Mouse (Mus musculus): ENCODE measurements around the gene Cacna2d3. TPM values are rescaled to one million over a fixed set of nuclear protein-coding genes. Genes with fewer than 3 reads are reported as not detected.

Gene Cacna2d3
- polyA plus RNA-seq, 1 experiment from 2014 or later = 42.0 TPM

DNA sequence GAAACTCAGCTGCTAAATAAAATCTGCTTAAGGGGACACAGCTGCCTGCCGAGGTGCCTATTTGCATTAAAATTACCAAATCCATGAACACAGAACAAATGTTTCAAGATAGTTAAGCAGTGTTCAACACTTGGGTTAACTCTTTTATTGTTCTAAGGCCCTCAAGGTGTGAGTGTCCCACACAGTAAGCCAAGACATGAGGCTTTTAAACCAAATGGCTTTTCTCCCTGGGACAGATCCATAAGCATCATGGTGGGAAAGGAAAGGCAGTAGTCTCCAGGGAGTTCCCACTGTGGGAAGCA lies 516.7 kb downstream of the Cacna2d3 start:
- WGBS = 14% methylated on average over 1 of the region's 1 CpGs
- ATAC-seq (ENCODE audit: low FRiP score) = peak; percentile 80
- peak overlapping the region; percentile 30; the same call in 1 of the 2 replicates for H3K27ac ChIP-seq

DNA sequence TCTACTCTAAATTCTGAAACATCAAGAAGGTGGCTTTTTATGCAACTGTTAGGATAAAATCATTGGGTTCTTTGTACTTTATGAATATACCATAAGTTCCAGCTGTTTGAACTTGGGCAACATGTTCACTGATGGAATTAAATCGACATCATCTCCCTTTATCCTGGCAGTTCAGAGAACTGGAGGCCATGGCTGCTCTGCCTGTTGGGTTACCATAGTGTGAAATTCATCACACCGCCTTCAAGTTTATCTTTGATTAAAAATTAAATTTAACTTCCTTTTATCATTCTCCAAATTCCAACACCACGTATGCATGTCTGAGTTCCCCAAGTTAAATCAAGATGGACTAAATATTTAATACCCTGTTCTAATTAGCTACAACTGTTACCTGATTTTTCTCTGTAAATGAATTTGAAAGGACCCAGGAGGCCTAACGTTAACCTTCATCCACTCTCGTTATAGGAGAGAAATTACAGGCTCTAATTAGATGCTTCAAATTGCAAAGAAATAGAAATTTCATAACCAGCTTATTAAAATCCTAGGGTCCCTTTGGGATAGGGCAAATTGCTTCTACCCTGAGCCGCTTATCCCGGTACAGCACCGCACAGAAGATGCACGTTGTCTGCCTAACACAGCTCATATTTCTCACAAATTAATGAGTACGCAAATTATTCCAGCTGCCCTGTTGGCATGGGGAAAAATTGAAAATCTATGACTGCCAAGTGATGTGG lies 517.3 kb downstream of the Cacna2d3 start:
- Histone ChIP-seq H3K27ac (0 out of 2 replicates have a peak overlapping the region, but pooled peaks have one; percentile 30), H3K36me3 (no peaks in the 10 kb centered on the region), H3K4me3 (no peak overlapping the region), H3K9me3 (no peaks in the 10 kb centered on the region), H3K27me3 (0 out of 2 replicates have a peak, but pooled peaks cover 4% of the 10 kb centered on the region), H3K4me1 (replicated peaks) (peaks cover 8% of the 10 kb centered on the region), H3K4me2 (no peak overlapping the region), H3K9ac (no peak overlapping the region)
- ATAC-seq (ENCODE audit: low FRiP score) = peak; percentile 94
- WGBS = 42% methylated on average over 10 of the region's 10 CpGs

More for the DNA sequence above, 516.7 kb downstream of the Cacna2d3 start:
- H3K9ac ChIP-seq = no peak overlapping the region
- no peaks in the 10 kb centered on the region for H3K9me3 ChIP-seq
- no peaks in the 10 kb centered on the region for H3K36me3 ChIP-seq
- no peak overlapping the region for H3K4me2 ChIP-seq
- peaks cover 8% of the 10 kb centered on the region for H3K4me1 ChIP-seq (replicated peaks)
- 0 out of 2 replicates have a peak, but pooled peaks cover 4% of the 10 kb centered on the region for H3K27me3 ChIP-seq
- H3K4me3 ChIP-seq = no peak overlapping the region

DNA sequence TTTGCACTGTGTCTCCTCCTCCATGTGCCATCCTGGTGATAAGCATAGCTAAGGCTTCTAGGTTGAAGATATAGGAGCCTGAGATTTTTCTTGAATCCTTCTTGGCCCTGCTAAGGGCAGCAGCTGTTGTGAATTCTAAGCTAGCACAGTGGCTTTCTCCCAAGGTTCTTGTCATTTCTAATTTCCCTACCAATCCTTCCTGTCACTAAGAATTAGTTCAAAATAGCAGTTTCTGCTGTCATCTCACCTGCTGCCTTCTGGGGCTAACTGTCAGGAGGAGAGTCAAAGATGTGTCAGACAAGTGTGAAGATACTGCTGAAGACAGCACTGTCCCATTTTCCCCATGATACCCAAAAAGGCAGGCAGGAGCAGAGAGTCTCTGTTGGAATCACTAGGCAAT lies 525.5 kb downstream of the Cacna2d3 start:
- H3K9ac ChIP-seq = no peak overlapping the region
- H3K36me3 ChIP-seq = no peaks in the 10 kb centered on the region
- no peak overlapping the region for H3K27ac ChIP-seq
- no peak overlapping the region for H3K4me2 ChIP-seq
- no peaks in the 10 kb centered on the region for H3K4me1 ChIP-seq (replicated peaks)
- no peak for ATAC-seq (ENCODE audit: low FRiP score)
- no peak overlapping the region for H3K4me3 ChIP-seq
- no peaks in the 10 kb centered on the region for H3K27me3 ChIP-seq
- no peaks in the 10 kb centered on the region for H3K9me3 ChIP-seq

GRCm38 (mm10) chr14:29191426-29191825 lies 530.2 kb downstream of the Cacna2d3 start:
- Histone ChIP-seq H3K27me3 (no peaks in the 10 kb centered on the region), H3K27ac (no peak overlapping the region), H3K4me2 (no peak overlapping the region), H3K4me3 (no peak overlapping the region), H3K4me1 (replicated peaks) (no peaks in the 10 kb centered on the region), H3K36me3 (no peaks in the 10 kb centered on the region), H3K9me3 (no peaks in the 10 kb centered on the region), H3K9ac (no peak overlapping the region)
- 91% methylated on average over 3 of the region's 3 CpGs for WGBS
- no peak for ATAC-seq (ENCODE audit: low FRiP score)

GRCm38 (mm10) chr14:29183730-29184129 lies 537.9 kb downstream of the Cacna2d3 start:
- Histone ChIP-seq H3K4me1 (replicated peaks) (peaks cover 10% of the 10 kb centered on the region), H3K27ac (no peak overlapping the region), H3K9me3 (no peaks in the 10 kb centered on the region), H3K27me3 (peaks cover 8% of the 10 kb centered on the region; the same call in 1 of the 2 replicates), H3K9ac (no peak overlapping the region), H3K4me3 (no peak overlapping the region), H3K36me3 (no peaks in the 10 kb centered on the region), H3K4me2 (no peak overlapping the region)
- no peak for ATAC-seq (ENCODE audit: low FRiP score)
- WGBS = 86% methylated on average over 5 of the region's 5 CpGs

GRCm38 (mm10) chr14:29179397-29179888 lies 542.2 kb downstream of the Cacna2d3 start:
- Histone ChIP-seq H3K27me3 (peaks cover 8% of the 10 kb centered on the region; the same call in 1 of the 2 replicates), H3K9me3 (no peaks in the 10 kb centered on the region), H3K4me2 (peak overlapping the region; percentile 22; the same call in 1 of the 2 replicates), H3K9ac (no peak overlapping the region), H3K36me3 (no peaks in the 10 kb centered on the region), H3K27ac (peak overlapping the region; percentile 76), H3K4me3 (no peak overlapping the region), H3K4me1 (replicated peaks) (peaks cover 16% of the 10 kb centered on the region)
- ATAC-seq (ENCODE audit: low FRiP score) = peak; percentile 43; the same call in 1 of the 2 replicates
- 16% methylated on average over 11 of the region's 11 CpGs for WGBS

DNA sequence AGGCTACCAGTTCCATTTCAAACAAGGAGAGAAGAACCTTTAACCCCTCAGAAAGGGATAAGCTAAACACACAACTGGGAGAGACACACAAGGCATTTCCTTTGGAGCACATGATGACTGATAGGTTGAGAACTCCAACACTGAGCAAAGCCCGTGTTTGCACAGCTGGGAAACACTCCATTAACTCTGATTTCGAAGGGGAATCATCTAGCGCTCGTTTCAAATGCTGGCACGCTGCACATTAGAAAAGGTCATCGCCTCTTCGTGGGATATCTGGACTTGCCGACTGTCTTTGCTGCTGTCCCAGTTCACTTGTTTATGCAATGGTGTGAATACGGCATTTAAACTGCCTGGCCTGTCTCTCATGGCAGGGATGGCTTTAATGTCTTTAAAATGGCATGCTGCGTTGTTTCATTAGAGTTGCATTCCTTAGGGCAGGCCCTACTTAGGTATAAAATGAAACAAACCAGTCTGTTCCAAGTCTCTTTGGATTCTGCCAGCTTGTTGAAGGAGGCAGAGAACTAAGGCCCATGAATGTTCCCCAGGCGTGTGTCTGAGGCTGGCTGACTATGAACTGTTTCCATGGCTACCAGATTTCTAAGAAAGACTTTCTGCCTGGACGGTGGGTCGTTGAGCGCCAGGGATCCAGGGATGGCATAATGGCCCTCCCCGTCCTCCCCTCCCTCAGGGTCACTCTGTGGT lies 542.8 kb downstream of the Cacna2d3 start:
- WGBS = 6% methylated on average over 15 of the region's 15 CpGs
- Histone ChIP-seq H3K9me3 (no peaks in the 10 kb centered on the region), H3K4me1 (replicated peaks) (peaks cover 16% of the 10 kb centered on the region), H3K9ac (no peak overlapping the region), H3K4me2 (peak overlapping the region; percentile 22; the same call in 1 of the 2 replicates), H3K36me3 (no peaks in the 10 kb centered on the region), H3K27me3 (peaks cover 8% of the 10 kb centered on the region; the same call in 1 of the 2 replicates), H3K4me3 (no peak overlapping the region), H3K27ac (peak overlapping the region; percentile 76)
- ATAC-seq (ENCODE audit: low FRiP score) = peak; percentile 89

GRCm38 (mm10) chr14:29174762-29175161 lies 546.9 kb downstream of the Cacna2d3 start:
- Histone ChIP-seq H3K27me3 (no peaks in the 10 kb centered on the region), H3K9ac (no peak overlapping the region), H3K9me3 (no peaks in the 10 kb centered on the region), H3K4me3 (no peak overlapping the region), H3K4me2 (no peak overlapping the region), H3K27ac (no peak overlapping the region), H3K36me3 (no peaks in the 10 kb centered on the region), H3K4me1 (replicated peaks) (peaks cover 16% of the 10 kb centered on the region)
- no peak for ATAC-seq (ENCODE audit: low FRiP score)
- WGBS = 84% methylated on average over 3 of the region's 3 CpGs

DNA sequence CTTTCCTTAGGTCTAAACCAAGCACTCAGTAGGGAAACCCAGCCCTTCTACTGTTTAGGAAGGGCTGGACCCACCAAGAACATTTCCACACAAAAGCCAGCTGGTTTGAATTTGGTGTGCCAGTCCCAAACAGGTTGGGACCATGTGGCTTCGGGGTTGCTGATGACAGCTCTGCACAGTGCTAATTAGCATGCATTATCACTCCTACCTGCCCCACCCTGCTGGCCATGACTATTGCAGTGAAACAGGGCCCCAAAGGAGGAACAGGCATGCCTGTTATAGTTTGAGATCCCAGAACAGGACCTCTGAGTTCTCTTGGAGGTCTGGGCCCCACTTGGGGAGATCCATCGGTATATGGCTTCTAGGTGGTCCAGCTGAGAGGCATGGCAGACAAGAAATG lies 549.5 kb downstream of the Cacna2d3 start:
- 89% methylated on average over 2 of the region's 2 CpGs for WGBS

DNA sequence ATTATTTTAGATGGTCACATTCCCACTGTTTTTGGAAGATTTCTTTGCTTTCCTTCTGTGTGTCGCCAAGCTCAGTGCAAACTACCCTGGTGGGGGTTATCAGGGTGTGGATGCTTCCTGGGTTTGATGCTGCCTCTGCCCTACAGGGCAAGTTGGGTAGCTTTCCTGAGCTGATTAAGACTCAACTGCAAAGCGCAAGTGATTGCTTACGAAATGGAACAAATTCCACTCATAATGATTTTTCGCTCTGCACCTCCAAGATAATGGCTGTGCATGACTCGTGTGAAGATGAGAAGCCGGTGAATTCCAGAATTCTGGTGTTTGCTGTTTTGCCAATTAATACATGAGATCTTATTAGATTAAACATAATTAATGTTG lies 557.0 kb downstream of the Cacna2d3 start:
- Histone ChIP-seq H3K9ac (no peak overlapping the region), H3K4me2 (no peak overlapping the region), H3K36me3 (no peaks in the 10 kb centered on the region), H3K27ac (0 out of 2 replicates have a peak overlapping the region, but pooled peaks have one; percentile 1), H3K27me3 (no peaks in the 10 kb centered on the region), H3K4me3 (no peak overlapping the region), H3K9me3 (no peaks in the 10 kb centered on the region), H3K4me1 (replicated peaks) (peaks cover 13% of the 10 kb centered on the region)
- ATAC-seq (ENCODE audit: low FRiP score) = no peak
- 70% methylated on average over 6 of the region's 6 CpGs for WGBS

More for the DNA sequence above, 549.5 kb downstream of the Cacna2d3 start:
- no peak overlapping the region for H3K4me2 ChIP-seq
- H3K27me3 ChIP-seq = no peaks in the 10 kb centered on the region
- H3K27ac ChIP-seq = no peak overlapping the region
- H3K36me3 ChIP-seq = no peaks in the 10 kb centered on the region
- no peaks in the 10 kb centered on the region for H3K4me1 ChIP-seq (replicated peaks)
- no peaks in the 10 kb centered on the region for H3K9me3 ChIP-seq
- no peak overlapping the region for H3K4me3 ChIP-seq
- no peak overlapping the region for H3K9ac ChIP-seq
- ATAC-seq (ENCODE audit: low FRiP score) = no peak

DNA sequence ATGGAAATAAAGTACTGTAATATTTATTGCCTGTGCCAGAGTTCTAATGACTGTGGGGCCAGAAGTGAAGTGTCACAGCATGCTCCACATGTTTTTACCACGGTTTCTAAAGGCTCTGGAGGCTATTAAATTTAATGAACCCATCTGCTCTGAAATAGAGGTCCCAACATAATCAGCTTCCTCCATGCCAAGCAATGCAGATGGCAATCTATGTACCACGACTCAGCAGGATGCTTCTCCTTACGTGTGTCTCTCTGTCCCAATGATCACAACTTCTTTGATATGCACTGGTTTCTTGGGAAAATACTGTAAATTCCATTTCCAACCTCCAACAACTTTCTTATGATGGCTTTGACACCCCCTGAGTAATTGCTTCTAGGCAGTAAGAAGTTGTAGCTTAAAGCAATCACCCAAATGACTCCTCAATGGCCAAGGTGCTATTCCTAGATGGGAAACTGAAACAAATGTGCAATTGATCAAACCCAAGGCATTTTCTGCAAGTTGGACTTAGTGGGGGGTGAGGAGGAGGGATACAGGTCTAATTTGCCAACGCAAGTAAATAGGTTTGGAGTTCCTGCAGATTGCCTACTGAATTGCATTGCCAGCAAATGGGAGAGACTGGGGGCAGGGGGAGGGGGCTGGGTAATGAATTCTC lies 557.5 kb downstream of the Cacna2d3 start:
- Histone ChIP-seq H3K36me3 (no peaks in the 10 kb centered on the region), H3K9ac (no peak overlapping the region), H3K27ac (0 out of 2 replicates have a peak overlapping the region, but pooled peaks have one; percentile 1), H3K4me2 (no peak overlapping the region), H3K4me1 (replicated peaks) (peaks cover 13% of the 10 kb centered on the region), H3K9me3 (no peaks in the 10 kb centered on the region), H3K4me3 (no peak overlapping the region), H3K27me3 (no peaks in the 10 kb centered on the region)
- 48% methylated on average over 4 of the region's 4 CpGs for WGBS
- ATAC-seq (ENCODE audit: low FRiP score) = no peak

- Histone ChIP-seq H3K9me3 (no peaks in the 10 kb centered on the region), H3K27ac (no peak overlapping the region), H3K4me1 (replicated peaks) (peaks cover 9% of the 10 kb centered on the region), H3K27me3 (no peaks in the 10 kb centered on the region), H3K4me3 (no peak overlapping the region), H3K4me2 (no peak overlapping the region), H3K9ac (no peak overlapping the region), H3K36me3 (no peaks in the 10 kb centered on the region)
- WGBS = 79% methylated on average over 3 of the region's 3 CpGs
- no peak for ATAC-seq (ENCODE audit: low FRiP score)
Observed at GRCm38 (mm10) chr14:29159803-29160202, 561.9 kb downstream of the Cacna2d3 start.
